Mouse (Mus musculus) MEL (cell line): ENCODE results near the gene Tecpr1. TPM values are rescaled to one million over a fixed set of nuclear protein-coding genes. Genes with fewer than 3 reads are reported as not detected.

Experiments
- DNase-seq: peaks from one replicate; pipeline ENCODE4 v3.0.0; 2011; ENCODE audit warnings: low read depth, low spot score
- H3K27ac ChIP-seq: 2 replicates; pipeline ENCODE4 v1.5.1; 2012; ENCODE audit warnings: low read depth, mild to moderate bottlenecking, control low read depth, low read length, moderate library complexity; ENCODE audit not compliant: control insufficient read depth
- H3K27me3 ChIP-seq, 2 experiments: fragments of 150-350 bp in 1 of 2; sonication (generic) in 1 of 2; 2 replicates each; pipeline ENCODE4 v1.6.1; 2012; ENCODE audit warnings: low read length in 2 of 2, mild to moderate bottlenecking in 2 of 2, improper control_type of control experiment in 1 of 2, moderate library complexity in 1 of 2; ENCODE audit not compliant: insufficient read depth in 2 of 2, control insufficient read depth in 1 of 2
- H3K36me3 ChIP-seq, 2 experiments: 2 replicates each; pipeline ENCODE4 v1.6.1; 2012 to 2014; ENCODE audit warnings: low read length in 2 of 2, improper control_type of control experiment in 1 of 2, inconsistent platforms in 1 of 2, mild to moderate bottlenecking in 1 of 2; ENCODE audit not compliant: insufficient read depth in 2 of 2, control insufficient read depth in 1 of 2
- H3K4me1 ChIP-seq, 2 experiments: fragments of 150-350 bp in 1 of 2; sonication (generic) in 1 of 2; 2 replicates each; pipeline ENCODE4 v1.6.1; 2012; ENCODE audit warnings: low read length in 2 of 2, improper control_type of control experiment in 1 of 2, mild to moderate bottlenecking in 1 of 2; ENCODE audit not compliant: insufficient read depth in 2 of 2, control insufficient read depth in 1 of 2
- H3K4me3 ChIP-seq, 2 experiments: fragments of 150-350 bp in 1 of 2; sonication (generic) in 1 of 2; 2 replicates each; pipeline ENCODE4 v1.5.1; 2012; ENCODE audit warnings: low read depth in 2 of 2, low read length in 2 of 2, mild to moderate bottlenecking in 2 of 2, moderate library complexity in 2 of 2, control low read depth in 1 of 2, improper control_type of control experiment in 1 of 2; ENCODE audit not compliant: control insufficient read depth in 1 of 2, insufficient read depth in 1 of 2
- H3K79me2 ChIP-seq: 2 replicates; pipeline ENCODE4 v1.6.1; 2012; ENCODE audit warnings: mild to moderate bottlenecking, low read length, moderate library complexity; ENCODE audit not compliant: control insufficient read depth, poor library complexity, insufficient read depth
- H3K9ac ChIP-seq: 2 replicates; pipeline ENCODE4 v1.6.1; 2012; ENCODE audit warnings: low read depth, mild to moderate bottlenecking, control low read depth, low read length, moderate library complexity; ENCODE audit not compliant: control insufficient read depth, poor library complexity, severe bottlenecking
- H3K9me3 ChIP-seq: fragments of 150-350 bp; sonication (generic); replicated peaks from 2 replicates; pipeline ENCODE4 v1.6.1; 2012; ENCODE audit warnings: mild to moderate bottlenecking, low read length, improper control_type of control experiment, moderate library complexity; ENCODE audit not compliant: insufficient read depth
- CHD1 ChIP-seq: IDR thresholded peaks from 2 replicates; pipeline ENCODE4 v1.6.1; 2012; ENCODE audit warnings: low read depth, mild to moderate bottlenecking, inconsistent platforms, low read length, improper control_type of control experiment
- CHD2 ChIP-seq: IDR thresholded peaks from 2 replicates; pipeline ENCODE4 v1.6.1; 2011; ENCODE audit warnings: low read length, improper control_type of control experiment
- ELF1 ChIP-seq: IDR thresholded peaks from 2 replicates; pipeline ENCODE4 v1.6.1; 2014; ENCODE audit warnings: low read depth, mild to moderate bottlenecking, inconsistent platforms, low read length, improper control_type of control experiment, moderate library complexity
- GATA1 ChIP-seq: IDR thresholded peaks from 2 replicates; pipeline ENCODE4 v1.6.1; 2011; ENCODE audit warnings: low read depth, low read length, improper control_type of control experiment
- HCFC1 ChIP-seq: IDR thresholded peaks from 2 replicates; pipeline ENCODE4 v1.6.1; 2012; ENCODE audit warnings: low read depth, mild to moderate bottlenecking, inconsistent platforms, low read length, improper control_type of control experiment, moderate library complexity
- MAFK ChIP-seq: IDR thresholded peaks from 2 replicates; pipeline ENCODE4 v1.6.1; 2011; ENCODE audit warnings: low read depth, mild to moderate bottlenecking, low read length, improper control_type of control experiment, borderline replicate concordance
- MEF2A ChIP-seq: IDR thresholded peaks from 2 replicates; pipeline ENCODE4 v1.6.1; 2014; ENCODE audit warnings: low read depth, mild to moderate bottlenecking, inconsistent platforms, low read length, improper control_type of control experiment; ENCODE audit not compliant: poor library complexity, insufficient replicate concordance, severe bottlenecking; ENCODE audit errors: extremely low read depth
- MYB ChIP-seq: IDR thresholded peaks from 2 replicates; pipeline ENCODE4 v1.6.1; 2011; ENCODE audit warnings: mild to moderate bottlenecking, low read depth, low read length, improper control_type of control experiment
- MYC ChIP-seq: IDR thresholded peaks from 2 replicates; pipeline ENCODE4 v1.6.1; 2011; ENCODE audit warnings: low read depth, mild to moderate bottlenecking, low read length, improper control_type of control experiment, moderate library complexity
- NRF1 ChIP-seq: IDR thresholded peaks from 2 replicates; pipeline ENCODE4 v1.6.1; 2014; ENCODE audit warnings: low read depth, mild to moderate bottlenecking, inconsistent platforms, low read length, improper control_type of control experiment, moderate library complexity; ENCODE audit not compliant: poor library complexity, insufficient read depth, severe bottlenecking
- RCOR1 ChIP-seq: IDR thresholded peaks from 2 replicates; pipeline ENCODE4 v1.6.1; 2012; ENCODE audit warnings: low read depth, mild to moderate bottlenecking, inconsistent platforms, low read length, improper control_type of control experiment
- TAL1 ChIP-seq: IDR thresholded peaks from 2 replicates; pipeline ENCODE4 v1.6.1; 2012; ENCODE audit warnings: mild to moderate bottlenecking, inconsistent platforms, low read length, moderate library complexity, mixed read lengths
- TBP ChIP-seq: IDR thresholded peaks from 2 replicates; pipeline ENCODE4 v1.8.0; 2011; ENCODE audit warnings: low read depth, low read length, improper control_type of control experiment
- TCF12 ChIP-seq: IDR thresholded peaks from 2 replicates; pipeline ENCODE4 v1.6.1; 2014; ENCODE audit warnings: low read depth, mild to moderate bottlenecking, inconsistent platforms, low read length, improper control_type of control experiment, moderate library complexity
- UBTF ChIP-seq: IDR thresholded peaks from 2 replicates; pipeline ENCODE4 v1.6.1; 2012; ENCODE audit warnings: low read depth, mild to moderate bottlenecking, inconsistent platforms, low read length, improper control_type of control experiment, moderate library complexity, borderline replicate concordance; ENCODE audit not compliant: insufficient read depth
- USF1 ChIP-seq: IDR thresholded peaks from 2 replicates; pipeline ENCODE4 v1.6.1; 2014; ENCODE audit warnings: low read depth, mild to moderate bottlenecking, inconsistent platforms, low read length, improper control_type of control experiment, moderate library complexity
- USF2 ChIP-seq, 2 experiments: IDR thresholded peaks; 2 replicates each; pipeline ENCODE4 v1.6.1; 2011 to 2012; ENCODE audit warnings: improper control_type of control experiment in 2 of 2, low read length in 2 of 2, borderline replicate concordance in 1 of 2, inconsistent platforms in 1 of 2, low read depth in 1 of 2, mild to moderate bottlenecking in 1 of 2; ENCODE audit not compliant: insufficient read depth in 1 of 2
- ZKSCAN1 ChIP-seq: IDR thresholded peaks from 2 replicates; pipeline ENCODE4 v1.6.1; 2012; ENCODE audit warnings: low read depth, mild to moderate bottlenecking, inconsistent platforms, low read length, improper control_type of control experiment, moderate library complexity
- ZNF384 ChIP-seq: IDR thresholded peaks from 2 replicates; pipeline ENCODE4 v1.6.1; 2012; ENCODE audit warnings: low read depth, mild to moderate bottlenecking, inconsistent platforms, low read length, improper control_type of control experiment
- polyA plus RNA-seq, 2 experiments: library from polyadenylated mRNA; stranded (reverse) in 1 of 2; unstranded in 1 of 2; fragments of >175 nt in 1 of 2; fragments of >200 nt in 1 of 2; gene quantifications; 2 replicates each; pipeline versions ENCODE4 v1.2.1 to v1.2.4; 2012; ENCODE audit warnings: low replicate concordance in 2 of 2, low read depth in 1 of 2; ENCODE audit not compliant: insufficient read length in 2 of 2, insufficient read depth in 1 of 2, missing spikeins in 1 of 2
- total RNA-seq: library from RNA; depleted of rRNA; stranded (reverse); fragments of 300-350 nt; gene quantifications from 2 replicates; pipeline ENCODE4 v1.2.3, GENCODE M21; 2012

Gene Tecpr1
- total and polyA plus RNA-seq, 3 experiments: 6.2 to 9.0 TPM; not detected in 1

DNA sequence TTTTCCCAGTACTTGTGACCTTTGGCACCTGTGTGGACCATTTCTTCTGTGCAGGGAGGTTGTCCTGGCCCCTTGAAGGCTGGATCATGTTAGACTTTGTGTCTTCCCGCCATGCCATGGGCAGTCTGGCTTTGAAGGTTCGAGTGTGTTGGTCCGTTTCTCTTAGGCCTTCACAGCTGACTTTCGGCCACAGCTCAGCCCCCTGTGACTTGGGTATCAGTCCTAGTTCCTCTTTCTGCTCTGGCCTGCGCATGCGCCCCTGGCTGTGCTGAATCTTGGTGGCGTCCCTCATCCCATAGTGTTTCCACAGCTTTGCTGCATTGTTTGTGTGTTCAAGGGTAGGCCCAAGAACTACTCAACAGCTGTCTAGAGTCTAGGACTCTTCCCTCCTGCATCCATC lies 42.2 kb downstream of the Tecpr1 start:
- Histone ChIP-seq H3K27me3 (no peaks in the 10 kb centered on the region), H3K27ac (no peak overlapping the region), H3K9ac (no peak overlapping the region), H3K36me3 (peaks cover 0 to 4% of the 10 kb centered on the region in 2 experiments; a peak in 3 of 4 replicates), H3K4me3 (no peak overlapping the region), H3K4me1 (peaks cover 0 to 10% of the 10 kb centered on the region in 2 experiments; a peak in 2 of 4 replicates), H3K9me3 (no peaks in the 10 kb centered on the region), H3K79me2 (peaks cover 1% of the 10 kb centered on the region; the same call in 1 of the 2 replicates)
- DNase-seq: no peak
- TF ChIP-seq MEF2A (no peak), CHD2 (no peak), UBTF (no peak), TBP (no peak), ZKSCAN1 (no peak), TAL1 (no peak), GATA1 (no peak), TCF12 (no peak), ZNF384 (no peak), MYC (no peak), HCFC1 (no peak), RCOR1 (no peak), CHD1 (no peak), USF2 (IDR thresholded peaks at IDR 0.05; ENCODE audit: borderline replicate concordance in 1 of 2, insufficient read depth in 1 of 2, low read depth in 1 of 2, low read length in 2 of 2) (no peak), ELF1 (no peak), USF1 (no peak), NRF1 (no peak)

- peaks cover 0 to 4% of the 10 kb centered on the region in 2 experiments; a peak in 3 of 4 replicates for H3K36me3 ChIP-seq
- no peak for DNase-seq
- H3K4me3 ChIP-seq: no peak overlapping the region
- TF ChIP-seq MAFK: no peak
- no peak for TF ChIP-seq TBP
- no peak for TF ChIP-seq CHD2
- TF ChIP-seq MYB: no peak
- peak; percentile 59 for TF ChIP-seq ZNF384
- TF ChIP-seq ELF1: no peak
- TF ChIP-seq, all 39 proteins: peak for 1
- peaks cover 0 to 10% of the 10 kb centered on the region in 2 experiments; a peak in 2 of 4 replicates for H3K4me1 ChIP-seq
- H3K27ac ChIP-seq: no peak overlapping the region
- no peaks in the 10 kb centered on the region for H3K9me3 ChIP-seq
- H3K9ac ChIP-seq: no peak overlapping the region
- peaks cover 1% of the 10 kb centered on the region; the same call in 1 of the 2 replicates for H3K79me2 ChIP-seq
- H3K27me3 ChIP-seq: no peaks in the 10 kb centered on the region
Measured at GRCm38 (mm10) chr5:144178216-144178615, 45.2 kb downstream of the Tecpr1 start.
